ENCODE assay signal across 20 mouse cellular contexts in genomic region chr2:157862306-157862705, GRCm38 (mm10). TPM values are rescaled to one million over a fixed set of nuclear protein-coding genes. Genes with fewer than 3 reads are reported as not detected.
"Had no signal": no experiment of that assay in that cellular context is flagged by ENCODE, and none has a peak within 500 bp of the region (broad histone marks: within the 10 kb centered on the region; RNA-seq: fewer than 3 reads in every experiment).

No protein-coding gene starts in this region.

- H3K4me2 ChIP-seq: limb, embryonic 13.5 days; liver, embryonic 12.5 days; liver, embryonic 15.5 days; lung, embryonic 15.5 days; midbrain, embryonic 11.5 days had no signal

- H3K27me3 ChIP-seq: limb, embryonic 13.5 days; liver, embryonic 12.5 days; liver, embryonic 15.5 days; lung, embryonic 15.5 days had no signal

- DNase-seq: kidney, postnatal 25 days; layer of hippocampus, adult 9-11 months; liver; lung, adult 18-20 months; lung, postnatal 14 days; lung, postnatal 4 days; midbrain, embryonic 14.5 days; thymus, postnatal 25 days had no signal

- H3K9me3 ChIP-seq: limb, embryonic 10.5 days; limb, embryonic 13.5 days; liver, embryonic 12.5 days; liver, embryonic 15.5 days; lung, embryonic 15.5 days had no signal

- H3K27ac ChIP-seq: kidney, postnatal 0 days; limb, embryonic 10.5 days; limb, embryonic 13.5 days; liver, embryonic 12.5 days; liver, embryonic 15.5 days; lung, embryonic 15.5 days; stomach, postnatal 0 days had no signal

- H3K9ac ChIP-seq: limb, embryonic 13.5 days; liver, embryonic 12.5 days; liver, embryonic 15.5 days; lung, embryonic 15.5 days had no signal

- ATAC-seq: liver, embryonic 12.5 days had no signal

- H3K4me1 ChIP-seq: lung, embryonic 15.5 days had no signal

- H3K36me3 ChIP-seq: limb, embryonic 10.5 days; limb, embryonic 13.5 days; liver, embryonic 12.5 days; liver, embryonic 15.5 days; lung, embryonic 15.5 days had no signal

- H3K4me3 ChIP-seq: layer of hippocampus, adult 2 months; limb, embryonic 10.5 days; limb, embryonic 13.5 days; liver, embryonic 12.5 days; liver, embryonic 15.5 days; lung, embryonic 15.5 days had no signal

RNA-seq across cellular contexts. Expression of gene Vstm2l, which starts 52.1 kb away (rescaled TPM):
- total RNA-seq: megakaryocyte progenitor cell, adult 5-6 weeks; megakaryocyte-erythroid progenitor cell, adult 5-6 weeks had no signal
- polyA plus RNA-seq: limb, embryonic 10.5 days; limb, embryonic 13.5 days; liver, embryonic 12.5 days; liver, embryonic 15.5 days; thymus, postnatal 0 days had no signal
